Mouse (Mus musculus) small intestine, adult 2 months (tissue): ENCODE data around the gene Ston2.

ENCODE experiments used
- CTCF ChIP-seq: fragments of 200-500 bp; IDR thresholded peaks from 2 replicates; pipeline ENCODE4 v1.5.1; 2012; ENCODE audit warnings: low read depth, mild to moderate bottlenecking, control low read depth, inconsistent platforms, low read length, moderate library complexity, mixed read lengths; ENCODE audit not compliant: insufficient replicate concordance, insufficient read length; ENCODE audit errors: extremely low read depth
- POLR2A ChIP-seq: fragments of 200-500 bp; IDR thresholded peaks from 2 replicates; pipeline ENCODE4 v1.6.1; 2012; ENCODE audit warnings: low read depth, mild to moderate bottlenecking, control low read depth, inconsistent platforms, low read length, moderate library complexity

GRCm38 (mm10) chr12:91638351-91638750, 149.8 kb downstream of the Ston2 start:
- TF ChIP-seq CTCF = no peak
- no peak for TF ChIP-seq POLR2A
